Mouse (Mus musculus) layer of hippocampus, postnatal 14 days (tissue): Measurements from ENCODE around the gene Cyp4a32. TPM values are rescaled to one million over a fixed set of nuclear protein-coding genes. Genes with fewer than 3 reads are reported as not detected.
"Not testable (repeated sequence)": the region's sequence is repeated elsewhere in the genome, so short reads cannot be mapped to it uniquely, and the experiment has no call there.

Experiments
- DNase-seq, 2 experiments: peaks; one replicate each; pipeline ENCODE4 v3.0.0; 2021 to 2022; ENCODE audit warnings: low spot score in 2 of 2, mixed read lengths in 1 of 2
- long read RNA-seq, 2 experiments: library from polyadenylated mRNA; stranded (forward); transcript quantifications; one replicate each; pipeline ENCODE4 v2.0.0; 2021
- total RNA-seq, 2 experiments: library from RNA; stranded (reverse); gene quantifications; 2 replicates each; pipeline ENCODE4 v1.2.3; 2021

Cyp4a32 gene
- not detected for total RNA-seq
- long read RNA-seq, experiment 1, result 0 reads
- long read RNA-seq, experiment 2, result 0 reads

DNA sequence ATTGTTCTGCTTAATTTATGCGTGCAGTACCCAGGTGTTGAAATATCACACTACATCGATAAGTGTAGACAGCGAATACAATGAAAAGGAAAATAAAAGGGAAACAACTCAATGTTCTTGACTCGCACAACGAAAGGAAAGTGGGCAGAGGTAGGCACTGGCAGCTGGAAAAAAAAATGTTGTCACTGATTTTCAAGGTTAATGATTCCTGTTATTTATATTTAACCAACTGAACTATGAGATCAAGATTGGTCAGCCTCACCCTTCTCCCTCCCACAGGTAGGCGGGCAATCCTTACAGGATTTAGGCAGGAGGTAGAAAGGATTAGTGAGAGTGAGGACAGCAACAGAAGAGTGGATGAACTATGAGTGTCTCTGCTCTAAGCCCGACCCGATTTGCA, at the start of gene Cyp4a32:
Gene Cyp4a32 (plus strand): TSS at position 359 of the 400 bp plus-strand sequence.
- DNase-seq, result not testable (repeated sequence)

DNA sequence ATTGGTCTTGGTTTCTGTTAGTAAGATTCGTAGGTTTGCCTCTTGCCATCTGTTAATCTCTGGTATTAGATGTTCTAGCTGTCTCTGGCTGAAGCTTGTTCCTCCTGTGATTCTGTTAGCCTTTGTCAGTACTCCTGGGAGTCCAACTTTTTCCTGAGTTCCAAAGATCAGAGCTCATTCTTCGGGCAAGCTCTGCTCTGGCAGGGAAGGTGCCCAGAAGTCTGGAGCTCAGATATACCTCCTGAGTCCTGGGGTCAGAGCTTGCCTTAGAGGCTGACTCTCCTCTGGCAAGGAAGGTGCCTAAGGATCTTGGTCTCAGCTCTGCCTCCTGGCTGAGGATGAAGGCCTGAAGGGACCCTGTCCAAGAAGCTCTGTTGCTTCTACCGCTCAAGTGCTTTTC, 48.0 kb upstream of the Cyp4a32 start:
- no peak for DNase-seq

DNA sequence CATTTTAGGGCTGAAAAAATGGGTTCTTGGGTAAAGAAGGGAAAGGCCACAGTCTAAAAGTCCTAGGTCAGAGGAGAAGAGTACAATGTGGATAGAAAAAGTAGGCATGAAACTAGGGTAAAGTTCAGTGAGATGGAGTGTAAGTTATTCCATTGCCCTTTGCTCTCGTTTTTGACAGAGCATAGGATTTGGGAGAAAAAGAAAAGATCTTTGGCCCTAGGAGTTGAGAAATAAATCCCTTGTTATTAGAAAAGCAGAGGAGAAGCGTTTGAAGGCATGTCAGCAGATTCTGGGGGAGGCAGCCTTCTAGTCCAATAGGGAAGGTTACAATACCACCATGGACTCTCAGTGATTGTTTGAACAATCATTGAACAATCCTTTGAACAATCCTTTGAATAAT, 45.3 kb upstream of the Cyp4a32 start:
- no peak for DNase-seq

DNA sequence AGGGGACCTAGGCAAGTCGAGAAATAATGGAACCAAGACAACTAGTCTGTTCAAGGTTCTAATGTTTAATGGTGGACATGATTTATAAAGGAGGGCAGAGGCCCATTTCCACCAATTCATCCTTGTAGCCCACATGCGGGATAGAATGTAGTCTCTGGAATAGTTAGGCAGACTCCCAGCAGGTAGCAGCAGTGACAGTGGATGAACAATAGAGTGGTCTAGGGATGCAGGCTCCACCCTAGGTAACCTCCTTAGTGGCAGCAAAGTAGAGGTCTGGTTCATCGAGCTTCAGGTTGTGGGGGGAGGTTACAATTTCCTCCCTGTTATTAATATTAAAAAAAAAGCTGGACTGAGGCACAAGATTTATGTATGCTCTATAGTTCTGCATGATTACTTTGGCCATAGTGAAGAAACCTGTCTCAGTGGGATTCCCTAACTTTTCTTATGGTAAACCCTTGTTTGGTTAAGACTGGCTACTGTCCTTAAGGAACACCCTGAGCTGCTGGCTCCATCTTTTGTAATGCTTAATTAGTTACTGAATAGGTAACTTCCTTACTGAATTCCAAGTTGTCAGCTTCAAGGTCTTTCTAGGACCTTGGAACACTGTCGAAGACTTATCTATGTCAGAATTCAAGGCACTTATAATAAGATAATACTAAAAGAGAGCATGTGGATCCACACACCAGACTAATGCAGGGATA, 42.8 kb upstream of the Cyp4a32 start:
- DNase-seq, result no peak

DNA sequence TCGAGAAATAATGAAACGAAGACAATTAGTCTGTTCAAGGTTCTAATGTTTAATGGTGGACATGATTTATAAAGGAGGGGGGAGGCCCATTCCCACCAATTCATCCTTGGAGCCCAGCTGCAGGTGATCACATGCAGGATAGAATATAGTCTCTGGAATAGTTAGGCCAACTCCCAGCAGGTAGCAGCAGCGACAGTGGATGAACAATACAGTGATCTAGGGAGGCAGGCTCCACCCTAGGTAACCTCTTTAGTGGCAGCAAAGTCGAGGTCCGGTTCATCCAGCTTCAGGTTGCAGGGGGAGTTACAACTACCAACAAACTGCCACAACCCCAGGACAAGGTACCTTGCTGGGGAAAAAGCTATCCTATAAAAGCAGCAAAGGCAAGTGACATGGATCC, 39.5 kb upstream of the Cyp4a32 start:
- not testable (repeated sequence) for DNase-seq

DNA sequence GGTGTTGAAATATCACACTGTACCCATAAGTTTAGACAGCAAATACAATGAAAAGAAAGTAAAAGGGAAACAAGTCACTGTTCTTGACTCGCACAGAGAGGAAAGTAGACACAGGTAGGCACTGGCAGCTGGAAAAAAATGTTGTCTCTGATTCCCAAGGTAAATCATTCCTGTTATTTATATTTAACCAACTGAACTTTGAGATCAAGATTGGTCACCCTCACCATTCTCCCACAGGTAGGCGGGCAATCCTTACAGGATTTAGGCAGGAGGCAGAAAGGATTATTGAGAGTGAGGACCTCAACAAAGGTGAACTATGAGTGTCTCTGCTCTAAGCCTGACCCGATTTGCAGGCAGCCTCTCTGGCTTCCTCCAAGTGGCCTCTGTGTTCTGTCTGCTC, 37.4 kb upstream of the Cyp4a32 start, which contains the start of gene Cyp4a31:
Gene Cyp4a31 (plus strand): TSS at position 249 of the 400 bp plus-strand sequence.
- DNase-seq, result no peak

DNA sequence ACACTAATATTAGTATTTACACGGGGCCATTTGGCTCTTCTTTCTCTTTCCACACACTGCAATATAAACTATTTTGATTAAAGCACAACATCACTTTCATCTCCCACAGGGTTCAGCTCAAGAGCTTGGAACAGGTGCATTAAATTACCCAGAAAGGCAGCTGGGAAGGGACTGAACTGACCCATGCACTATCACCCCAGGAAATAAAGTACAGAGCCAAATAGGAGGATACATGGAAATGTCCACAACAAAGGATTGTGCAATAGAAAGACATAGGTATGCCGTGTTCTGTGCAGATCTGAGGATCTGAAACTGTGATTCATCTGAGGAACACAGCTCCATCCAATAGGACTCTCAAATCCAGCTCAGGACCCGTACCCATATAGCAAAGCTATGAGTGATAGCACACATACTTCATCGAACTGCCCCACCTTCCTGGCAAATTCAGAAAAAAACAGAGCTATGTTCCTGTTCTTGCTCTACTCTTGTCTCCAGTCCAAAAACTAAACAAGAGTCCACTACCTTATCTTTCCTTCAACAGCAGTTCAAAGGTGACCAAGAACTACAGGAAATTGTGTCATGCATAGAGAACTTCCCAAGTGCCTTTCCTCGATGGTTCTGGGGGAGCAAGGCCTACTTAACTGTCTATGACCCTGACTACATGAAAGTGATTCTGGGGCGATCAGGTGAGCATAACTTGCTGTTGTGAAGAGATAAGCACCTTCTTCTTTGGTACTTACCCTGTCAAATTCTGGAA, 36.1 kb upstream of the Cyp4a32 start:
- DNase-seq, result not testable (repeated sequence)

DNA sequence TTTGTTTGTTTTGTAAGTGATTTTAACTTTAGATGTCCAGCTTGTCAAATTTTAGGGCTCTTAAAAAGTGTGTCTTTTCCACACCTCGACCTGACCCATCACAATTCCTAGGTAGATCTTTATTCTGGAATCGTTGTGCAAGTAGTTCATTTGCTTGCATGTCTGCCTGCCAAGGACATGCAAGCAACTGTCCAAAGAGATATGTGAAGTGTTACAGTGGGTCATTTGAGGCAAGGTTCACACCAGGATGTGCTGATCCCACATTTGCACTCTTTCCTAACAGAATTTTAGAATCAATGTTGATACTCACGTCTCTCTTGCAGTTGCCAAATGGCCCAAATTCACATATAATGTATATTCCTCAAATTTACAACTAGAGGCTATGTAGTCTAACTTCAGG, 25.5 kb upstream of the Cyp4a32 start:
- DNase-seq, result no peak

DNA sequence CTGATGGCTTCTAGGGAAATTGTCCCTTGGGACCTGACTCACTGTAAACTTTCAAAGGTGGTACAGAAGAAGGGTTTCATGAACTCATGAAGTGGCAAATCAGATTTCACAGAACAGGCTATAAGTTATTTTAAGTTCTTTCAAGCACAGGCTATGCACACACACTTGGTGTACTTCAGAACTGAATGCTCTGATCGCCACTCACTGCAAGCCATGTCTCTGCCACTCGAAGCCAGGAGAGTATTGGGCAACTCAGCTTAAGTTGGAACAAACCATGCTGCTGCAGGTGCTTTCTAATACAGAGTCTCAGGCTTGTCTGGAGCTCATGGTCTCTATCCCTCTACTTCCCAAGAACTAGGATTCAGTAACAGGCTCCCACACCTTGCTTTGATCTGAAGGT, 25.0 kb upstream of the Cyp4a32 start:
- DNase-seq, result no peak

DNA sequence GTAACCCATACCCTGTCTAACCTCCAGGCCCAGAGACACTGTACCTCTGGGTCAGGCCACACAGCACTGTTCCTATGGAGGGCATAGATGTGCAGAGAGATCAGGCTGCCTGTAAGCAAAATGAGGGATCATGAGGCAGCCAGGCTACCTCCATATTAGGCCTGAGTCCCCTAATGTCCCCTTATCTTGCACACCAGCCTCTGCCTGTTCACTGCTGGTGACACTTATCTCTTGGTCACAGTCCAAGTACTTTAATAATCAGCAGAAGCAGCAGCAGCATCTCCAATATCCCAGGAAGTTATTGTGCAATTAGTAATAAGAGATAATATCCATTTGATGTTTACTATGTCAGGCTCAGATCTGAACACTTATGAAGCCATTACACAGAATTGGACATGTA, 17.7 kb upstream of the Cyp4a32 start:
- DNase-seq, result no peak

DNA sequence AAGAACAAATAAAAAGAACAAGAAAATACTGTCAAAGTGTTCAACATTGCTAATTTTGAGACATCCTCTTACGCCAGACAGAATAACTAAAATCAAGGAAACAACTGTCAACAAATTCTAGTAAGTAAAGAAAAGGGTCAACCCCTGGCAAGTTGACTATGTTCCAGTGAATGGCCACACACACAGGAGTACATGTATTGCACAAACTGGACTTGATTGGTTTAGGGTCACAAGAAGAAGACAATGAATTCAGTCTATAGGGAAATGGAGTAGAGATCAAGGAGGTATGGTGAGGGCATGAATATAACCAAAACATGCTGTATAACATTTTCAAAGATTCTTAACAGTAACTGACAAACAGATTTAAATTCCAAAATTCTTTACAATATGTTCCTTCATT, 4.4 kb upstream of the Cyp4a32 start:
- DNase-seq, result no peak

DNA sequence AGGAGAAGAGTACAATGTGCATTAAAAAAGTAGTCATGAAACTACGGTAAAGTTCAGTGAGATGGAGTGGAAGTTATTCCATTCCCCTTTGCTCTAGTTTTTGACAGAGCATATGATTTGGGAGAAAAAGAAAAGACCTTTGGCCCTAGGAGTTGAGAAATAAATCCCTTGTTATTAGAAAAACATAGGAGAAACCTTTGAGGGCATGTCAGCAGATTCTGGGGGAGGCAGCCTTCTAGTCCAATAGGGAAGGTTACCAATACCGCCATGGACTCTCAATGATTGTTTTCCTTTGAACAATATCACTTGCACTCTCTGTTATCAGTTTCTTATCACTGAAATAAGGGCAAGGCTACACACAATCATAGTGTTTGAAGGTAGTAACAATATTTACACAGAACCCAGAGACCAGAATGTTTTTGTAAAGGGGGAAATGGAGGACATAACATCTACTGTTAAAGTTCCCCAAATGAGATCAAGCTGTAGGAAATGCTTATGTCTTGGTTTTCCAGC, 3.9 kb upstream of the Cyp4a32 start:
- no peak for DNase-seq

DNA sequence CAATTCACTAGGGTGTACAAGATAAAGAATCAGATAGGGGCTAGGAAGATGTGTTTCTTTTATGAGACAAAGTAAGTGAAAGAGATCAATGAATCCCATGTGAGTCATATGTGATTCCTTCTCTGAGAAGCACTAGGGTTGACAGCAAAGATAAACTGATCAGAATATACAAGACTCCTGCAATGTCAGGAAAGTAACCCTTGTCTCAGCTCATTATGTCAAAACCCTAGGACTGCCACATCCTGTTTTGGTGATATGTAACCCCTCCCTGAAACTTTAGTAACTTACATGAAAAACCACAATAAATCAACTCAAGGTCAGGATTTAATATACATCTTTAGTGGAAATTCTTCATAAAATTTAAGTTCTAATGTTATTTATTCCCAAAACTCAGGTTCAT, 13.2 kb downstream of the Cyp4a32 start:
- no peak for DNase-seq

DNA sequence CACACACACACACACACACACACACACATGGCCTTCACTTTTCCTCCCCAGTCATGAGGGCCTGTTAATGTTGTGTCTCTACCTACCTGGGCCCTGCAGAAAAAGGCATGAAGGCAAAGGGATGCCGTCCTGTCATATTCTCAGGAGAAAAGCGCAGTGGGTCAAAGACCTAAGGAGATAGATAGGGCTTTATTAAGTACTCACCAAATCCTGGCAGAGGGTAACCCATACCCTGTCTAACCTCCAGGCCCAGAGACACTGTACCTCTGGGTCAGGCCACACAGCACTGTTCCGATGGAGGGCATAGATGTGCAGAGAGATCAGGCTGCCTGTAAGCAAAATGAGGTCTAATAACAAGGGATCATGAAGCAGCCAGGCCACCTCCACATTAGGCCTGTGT, 24.8 kb downstream of the Cyp4a32 start:
- not testable (repeated sequence) for DNase-seq

DNA sequence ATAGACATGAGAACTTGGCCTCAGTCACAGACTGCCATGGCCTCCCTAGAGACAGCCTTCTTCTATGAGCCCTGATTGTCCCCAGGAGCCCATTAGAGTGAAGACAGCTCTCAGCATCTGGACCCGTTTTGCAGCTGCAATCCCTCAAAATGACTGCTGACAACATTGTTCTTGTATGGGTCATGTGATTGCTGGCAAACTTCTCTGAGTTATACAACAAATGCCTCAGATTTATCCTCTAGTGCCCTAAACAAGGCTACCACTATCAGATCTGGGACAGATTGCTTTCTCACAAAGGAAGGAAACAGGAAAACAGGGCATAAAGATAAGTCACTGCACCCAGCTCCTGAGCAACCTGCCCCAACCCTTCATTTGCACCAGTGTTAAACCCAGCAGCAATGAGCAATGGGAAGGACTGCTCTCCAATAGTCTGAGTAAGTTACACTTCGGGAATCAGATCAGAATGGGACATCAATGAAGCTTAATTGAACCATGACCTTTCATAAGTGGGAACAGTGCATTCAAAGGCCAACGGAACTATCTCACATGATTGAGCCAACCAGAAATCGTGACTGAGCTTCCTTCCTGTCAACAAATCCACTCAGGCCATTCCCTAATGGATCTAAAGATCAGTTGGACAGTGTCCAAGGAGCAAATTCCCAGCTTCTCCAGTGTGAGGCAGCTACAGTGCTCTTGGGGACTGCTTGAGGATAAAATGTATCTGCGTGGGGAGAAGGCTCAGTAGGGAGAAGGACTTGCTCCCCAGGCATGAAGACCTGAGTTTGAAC, 42.4 kb downstream of the Cyp4a32 start:
- DNase-seq, result no peak

DNA sequence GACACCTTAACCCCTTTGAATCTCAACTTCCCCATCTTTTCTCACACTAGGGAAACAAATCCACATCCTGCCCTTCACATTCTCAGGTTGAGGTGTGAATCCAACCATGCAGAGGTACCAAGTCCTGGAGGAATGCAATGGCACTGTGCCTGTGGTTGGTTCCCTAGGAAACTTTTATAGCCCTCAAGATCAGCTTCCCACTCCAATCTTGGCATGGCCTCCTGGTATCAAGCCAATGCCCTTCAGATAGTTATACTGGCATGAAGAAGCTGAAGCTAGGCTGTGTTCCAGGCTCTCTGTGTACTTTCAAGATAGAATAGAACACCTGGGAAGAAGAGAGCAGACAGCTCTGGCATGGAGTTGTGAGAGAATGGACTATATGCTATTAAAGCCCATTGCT, 44.6 kb downstream of the Cyp4a32 start:
- DNase-seq, result no peak

DNA sequence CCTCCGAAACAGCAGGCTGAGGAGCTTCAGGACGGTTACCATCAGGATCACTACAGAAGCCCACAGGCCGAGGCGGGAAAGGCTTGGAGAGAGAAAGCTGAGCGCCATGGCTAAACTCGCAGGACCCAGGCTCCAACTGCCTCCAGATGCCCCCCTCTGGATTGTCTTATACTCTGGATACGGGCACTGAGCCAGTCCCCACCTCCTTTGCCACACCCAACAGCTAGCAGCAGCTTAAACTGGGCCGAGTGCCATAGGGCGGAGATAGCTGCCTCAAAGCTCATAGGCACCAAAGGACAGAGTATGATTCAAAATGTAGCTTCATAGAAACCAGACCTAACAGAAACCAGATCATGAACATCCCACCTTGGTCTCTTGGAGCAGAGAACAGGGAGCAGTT, 46.8 kb downstream of the Cyp4a32 start, which contains the start of gene Cyp4b1:
Gene Cyp4b1 (minus strand): TSS at position 144 of the 400 bp plus-strand sequence.
- DNase-seq, result no peak

DNA sequence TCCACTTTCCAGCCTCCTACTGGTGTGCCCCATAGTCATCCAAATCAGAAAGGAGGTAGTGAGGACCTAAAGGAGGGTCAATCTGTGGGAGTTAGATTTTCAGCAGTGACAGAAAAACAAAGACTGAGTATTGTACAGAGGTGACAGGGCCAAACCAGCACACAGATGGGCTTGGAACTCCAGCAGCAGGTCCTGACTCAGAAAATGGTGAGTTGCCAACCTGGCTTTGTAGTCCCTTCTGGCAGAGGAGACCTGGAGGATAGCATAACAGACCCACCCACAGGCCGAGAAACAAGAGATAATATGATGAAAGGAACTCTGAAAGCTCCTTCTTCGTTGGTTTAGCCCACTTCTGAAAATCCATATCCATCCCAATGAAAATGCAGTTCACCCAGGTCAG, 48.0 kb downstream of the Cyp4a32 start:
- DNase-seq, result no peak

DNA sequence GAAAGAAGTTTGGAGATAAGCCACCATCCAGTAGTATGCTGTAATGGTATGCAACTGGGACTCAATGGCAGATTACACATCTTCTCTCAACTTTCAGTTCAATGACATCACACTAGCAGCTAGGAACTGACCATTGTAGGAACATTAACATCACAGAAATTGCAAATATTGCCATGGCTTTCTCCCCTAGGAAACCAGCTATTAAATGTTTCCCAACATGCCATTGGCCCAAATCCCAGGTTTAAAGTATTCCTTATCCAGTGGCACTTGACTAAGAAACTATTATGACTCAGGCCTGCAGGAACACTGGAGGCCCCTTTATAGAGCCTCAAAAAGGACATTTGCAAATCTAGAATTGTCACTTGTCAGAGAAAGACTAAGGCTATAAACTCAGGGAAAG, 48.6 kb downstream of the Cyp4a32 start:
- no peak for DNase-seq

DNA sequence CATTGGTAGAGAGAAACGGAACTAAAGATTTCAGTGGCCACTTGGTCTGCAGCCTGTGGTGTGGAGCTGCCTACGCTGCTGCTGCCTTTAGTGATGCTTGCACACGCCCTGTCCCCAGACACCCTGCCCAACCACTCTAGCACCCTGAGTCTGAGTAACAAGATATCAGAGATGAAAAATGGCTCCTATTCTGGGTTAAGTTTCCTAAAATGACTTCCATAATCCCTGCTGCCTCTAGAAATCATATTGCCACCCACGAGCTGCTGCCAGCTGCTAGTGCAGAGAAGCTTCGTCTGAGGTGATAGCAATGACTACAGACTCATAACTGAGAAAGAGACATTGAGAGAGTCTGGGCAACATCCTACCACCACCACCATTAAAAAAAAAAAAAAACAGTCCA, 50.1 kb downstream of the Cyp4a32 start:
- DNase-seq, result no peak

DNA sequence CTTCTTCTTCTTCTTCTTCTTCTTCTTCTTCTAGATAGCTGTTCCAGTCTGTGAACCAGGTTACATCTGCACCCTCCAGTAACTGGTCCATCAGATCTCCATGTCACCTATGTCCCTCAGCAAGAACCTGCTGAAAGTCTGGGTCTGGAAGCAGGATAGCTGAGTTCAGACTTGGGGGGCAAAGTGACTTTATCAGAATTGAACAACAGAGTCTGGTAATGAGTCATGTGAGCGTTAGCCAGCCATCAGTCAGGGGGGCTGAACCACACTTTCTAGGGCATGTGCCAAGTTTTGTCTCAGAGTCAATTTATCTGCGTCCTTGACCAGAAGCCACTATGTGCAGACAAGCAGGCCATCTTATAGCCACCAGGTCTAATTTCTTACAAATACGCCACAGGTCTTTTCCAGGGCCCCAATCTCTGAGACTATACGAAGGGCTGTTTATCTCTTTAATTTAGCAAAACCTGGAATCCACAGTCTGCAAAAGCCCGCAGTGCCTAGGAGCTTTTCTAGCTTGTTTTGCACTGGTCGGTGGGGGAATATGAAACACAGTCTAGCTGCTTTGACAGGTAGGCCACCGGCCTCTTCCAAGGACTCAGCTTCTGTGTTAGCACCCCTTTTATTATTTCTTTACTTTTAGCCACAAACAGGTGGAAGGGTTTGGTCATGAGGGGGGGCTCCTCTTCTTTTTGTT, 55.2 kb downstream of the Cyp4a32 start:
- DNase-seq, result not testable (repeated sequence)
